Mouse (Mus musculus): ENCODE results near the gene Cts8.
A peak's percentile ranks its signal among the peaks of the same experiment; 100 is the strongest.

The Cts8 gene

DNA sequence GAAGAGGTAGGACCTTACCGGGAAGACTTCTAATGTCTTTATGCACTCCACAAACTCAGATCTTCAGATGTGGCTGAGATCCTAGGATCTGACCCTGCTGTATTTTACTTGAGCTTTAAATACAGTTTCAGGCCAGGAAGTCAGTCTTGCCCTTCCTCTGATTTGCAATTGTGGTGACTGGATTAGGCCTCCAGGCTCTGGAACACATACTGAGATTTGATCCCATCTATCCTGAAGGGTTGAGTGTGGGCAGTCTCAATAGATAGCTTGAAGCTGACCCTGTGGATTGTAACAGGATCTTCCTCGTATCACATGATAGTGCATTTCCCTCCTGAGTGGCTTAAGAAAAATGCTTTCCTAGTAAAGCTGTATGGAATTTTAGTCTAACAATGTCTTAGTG lies at the start of gene Cts8:
Gene Cts8, minus strand, starts transcription at position 101 of the 400 bp plus-strand sequence.
- DNase-seq, result no peak

DNA sequence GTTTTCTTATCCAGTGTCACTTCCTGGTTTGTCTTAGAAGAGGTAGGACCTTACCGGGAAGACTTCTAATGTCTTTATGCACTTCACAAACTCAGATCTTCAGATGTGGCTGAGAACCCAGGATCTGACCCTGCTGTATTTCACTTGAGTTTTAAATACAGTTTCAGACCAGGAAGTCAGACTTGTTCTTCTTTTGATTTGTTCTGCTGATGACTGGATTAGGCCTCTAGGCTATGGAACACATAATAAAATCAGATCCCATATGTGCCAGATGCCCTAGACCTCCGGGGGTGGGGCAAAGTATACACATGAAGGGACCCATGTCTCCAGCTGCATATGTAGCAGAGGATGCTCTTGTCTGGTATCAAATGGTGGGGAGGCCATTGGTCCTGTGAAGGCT lies 33.6 kb upstream of the Cts8 start, which contains the start of gene Gm49398:
Gene Gm49398, minus strand, starts transcription at position 101 of the 400 bp plus-strand sequence.
- peak in 1 of 2 experiments; percentile 26 for DNase-seq

DNA sequence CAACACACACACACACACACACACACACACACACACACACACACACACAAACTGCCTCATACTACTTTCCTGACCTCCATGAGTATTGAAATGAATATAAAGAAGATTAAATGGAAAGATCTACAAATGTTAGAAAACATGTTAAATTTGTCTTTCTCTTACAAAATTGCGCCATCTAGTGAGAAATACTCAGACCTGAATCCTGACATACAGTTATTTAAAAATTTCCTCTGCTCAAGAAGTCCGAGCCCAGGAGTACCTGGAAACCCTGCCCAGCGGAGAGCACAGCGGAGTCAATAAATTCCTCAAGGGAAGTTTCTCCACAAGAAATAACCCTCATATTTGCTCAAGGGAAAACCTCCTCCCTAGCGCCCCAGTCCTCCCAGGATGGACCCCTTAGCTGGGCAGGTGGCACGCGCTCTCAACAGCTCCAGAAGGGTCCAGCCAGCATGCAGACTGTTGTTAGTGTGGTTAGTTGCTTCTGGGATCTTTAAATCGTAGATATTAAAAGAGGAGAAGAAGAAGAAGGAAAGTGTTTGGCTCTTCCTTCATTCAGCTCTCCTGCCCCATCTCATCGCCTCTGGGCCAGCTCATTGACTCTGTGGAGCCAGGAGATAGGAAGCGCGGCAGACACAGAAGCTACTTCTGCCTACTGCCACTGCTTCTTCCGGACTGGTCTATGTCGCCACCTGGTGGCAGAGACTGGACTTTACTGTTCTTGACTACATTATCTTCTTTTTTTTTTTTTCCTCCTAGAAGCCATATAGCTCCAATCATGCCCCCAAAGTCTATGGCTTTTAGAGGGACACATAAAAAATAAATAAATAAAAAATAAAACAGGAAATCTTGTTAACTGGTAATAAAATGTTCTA lies 13.8 kb downstream of the Cts8 start:
- peak; percentile 58 to 75 for DNase-seq

DNA sequence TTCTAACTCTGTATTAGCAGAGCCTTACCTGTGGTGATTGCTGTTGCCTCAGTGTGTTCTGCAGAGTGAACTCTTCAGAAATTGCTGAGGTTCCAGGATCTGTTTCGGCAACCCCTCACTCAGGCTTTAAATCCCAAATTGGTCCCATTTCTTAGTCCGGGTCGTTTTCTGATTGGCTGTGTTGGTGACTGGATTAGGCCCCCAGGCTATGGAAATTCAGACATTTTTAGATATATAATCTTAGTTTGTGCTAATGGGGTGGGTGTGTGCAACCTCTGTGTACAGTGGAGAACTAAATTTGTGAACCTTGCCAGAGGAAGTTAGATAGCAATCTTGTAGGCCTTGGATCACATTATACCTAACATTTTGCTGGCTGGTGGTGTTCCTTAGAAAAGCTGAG lies 51.8 kb downstream of the Cts8 start, which contains the start of gene Cts6:
Gene Cts6, minus strand, starts transcription at position 101 of the 400 bp plus-strand sequence.
- no peak for DNase-seq
